ENCODE assay signal across 8 mouse cellular contexts in genomic region chr14:26994211-26994741, GRCm38 (mm10). TPM values are rescaled to one million over a fixed set of nuclear protein-coding genes. Genes with fewer than 3 reads are reported as not detected.
DNase-seq lines count a peak whose midpoint lies in the region; ATAC-seq lines count a peak whose summit lies in the region.

TSS of gene Hesx1 (plus strand) at chr14:26994416.

- no peaks in the 10 kb centered on the region for H3K36me3 ChIP-seq in heart, embryonic 10.5 days
- no peaks in the 10 kb centered on the region for H3K36me3 ChIP-seq in kidney, embryonic 14.5 days (ENCODE audit: control insufficient read depth, insufficient read depth, low read length)

- peak within 1 kb of the TSS; percentile 59 for H3K4me3 ChIP-seq in heart, embryonic 10.5 days
- peak within 1 kb of the TSS; percentile 29 for H3K4me3 ChIP-seq in kidney, embryonic 14.5 days (ENCODE audit: low read length)

- no peaks in the 10 kb centered on the region for H3K27me3 ChIP-seq in heart, embryonic 10.5 days (ENCODE audit: insufficient read depth, poor library complexity, severe bottlenecking)
- no peaks in the 10 kb centered on the region for H3K27me3 ChIP-seq in kidney, embryonic 14.5 days (ENCODE audit: control insufficient read depth, insufficient read depth, low read length)

- DNase-seq in right cerebral cortex, adult 18-20 months = peak; percentile 6
- DNase-seq in right cerebral cortex, postnatal 36 days (ENCODE audit: low spot score in 2 of 2) = no peak
- peak; percentile 84 for DNase-seq in embryo, embryonic 10 days (ENCODE audit: low spot score)
- peak; percentile 80 for DNase-seq in heart, embryonic 10.5 days (ENCODE audit: low spot score)
- DNase-seq in lung, postnatal 14 days = peak; percentile 34
- peak; percentile 40 for DNase-seq in ovary, postnatal 36 days (ENCODE audit: low spot score)
- DNase-seq in left cerebral cortex, adult 9 months (ENCODE audit: low spot score in 2 of 2) = no peak

- no peaks in the 10 kb centered on the region for H3K9me3 ChIP-seq in heart, embryonic 10.5 days
- no peaks in the 10 kb centered on the region for H3K9me3 ChIP-seq in kidney, embryonic 14.5 days (ENCODE audit: control insufficient read depth, low read length)

- ATAC-seq in kidney, embryonic 14.5 days (ENCODE audit: low FRiP score, low TSS enrichment) = peak; percentile 84

- peaks cover 12% of the 10 kb centered on the region; the same call in 1 of the 2 replicates for H3K4me1 ChIP-seq in heart, embryonic 10.5 days
- peaks cover 12% of the 10 kb centered on the region for H3K4me1 ChIP-seq in kidney, embryonic 14.5 days (ENCODE audit: control insufficient read depth, insufficient read depth, low read length)

- peak within 1 kb of the TSS; percentile 46 for H3K4me2 ChIP-seq in kidney, embryonic 14.5 days (replicated peaks; ENCODE audit: low read depth, low read length)

- 4% methylated on average over 16 of the region's 16 CpGs for WGBS in heart, embryonic 10.5 days
- WGBS in kidney, embryonic 14.5 days = 7% methylated on average over 16 of the region's 16 CpGs

- peak within 1 kb of the TSS; percentile 84 for H3K27ac ChIP-seq in heart, embryonic 10.5 days
- peak within 1 kb of the TSS; percentile 65 for H3K27ac ChIP-seq in kidney, embryonic 14.5 days (ENCODE audit: low read depth, low read length)

- H3K9ac ChIP-seq in kidney, embryonic 14.5 days (ENCODE audit: low read depth, low read length) = peak within 1 kb of the TSS; percentile 58

RNA-seq across cellular contexts. Expression of gene Hesx1, which starts in this region (rescaled TPM):
- polyA plus RNA-seq in heart, embryonic 10.5 days (2016; fragmentation: Nextera tagmentation; extraction: Ambion mirVana) = 1.5 and 1.9 TPM in 2 replicates
- 0.99 and 1.4 TPM in 2 replicates for polyA plus RNA-seq in kidney, embryonic 14.5 days (2014; fragmentation: Nextera tagmentation; extraction: Ambion mirVana)

Comparison
In these comparisons a context has a peak if more than half of its experiments do, and no peak if none do; other contexts are left out.
1. DNase-seq: peak in right cerebral cortex, adult 18-20 months (single experiment), embryo, embryonic 10 days (single experiment), heart, embryonic 10.5 days (single experiment), lung, postnatal 14 days (single experiment) and ovary, postnatal 36 days (single experiment); none in right cerebral cortex, postnatal 36 days (0 of 2) and left cerebral cortex, adult 9 months (0 of 2).